Mouse (Mus musculus): ENCODE data around the gene Tmem236.

- TF ChIP-seq CTCF (IDR thresholded peaks at IDR 0.05; ENCODE audit: borderline replicate concordance, control insufficient read depth, extremely low read depth, insufficient read depth, low read length, poor library complexity) (no peak), POLR2A (IDR thresholded peaks at IDR 0.05; ENCODE audit: control insufficient read depth, extremely low read depth, insufficient read depth, low read length, poor library complexity) (no peak)
Measured at GRCm38 (mm10) chr2:14204308-14204707, 30.0 kb downstream of the Tmem236 start.
